Mouse (Mus musculus) kidney, adult 2 months (tissue): ENCODE measurements at regions not wholly inside any gene's neighbourhood (a gene's known extent, or its start where the extent isn't known, plus 50 kb on each side); places are given as distances from the start of the nearest gene placed in this dataset.

Source experiments
- DNase-seq: peaks from one replicate; pipeline ENCODE4 v3.0.0; 2021
- H3K27ac ChIP-seq: fragments of 200-500 bp; 2 replicates; pipeline ENCODE4 v1.5.1; 2012; ENCODE audit warnings: low read depth, low read length, control low read depth, inconsistent platforms; ENCODE audit not compliant: insufficient read depth
- H3K27me3 ChIP-seq: fragments of 200-500 bp; replicated peaks from 2 replicates; pipeline ENCODE4 v1.6.1; 2012; ENCODE audit warnings: mild to moderate bottlenecking, moderate library complexity, low read length, inconsistent platforms; ENCODE audit not compliant: control insufficient read depth, insufficient read depth
- H3K36me3 ChIP-seq: fragments of 200-500 bp; 2 replicates; pipeline ENCODE4 v1.6.1; 2012; ENCODE audit warnings: mild to moderate bottlenecking, moderate library complexity, low read length, inconsistent platforms; ENCODE audit not compliant: control insufficient read depth, insufficient read depth
- H3K4me1 ChIP-seq: fragments of 200-500 bp; 2 replicates; pipeline ENCODE4 v1.6.1; 2011; ENCODE audit warnings: low read length; ENCODE audit not compliant: control insufficient read depth, insufficient read depth
- H3K4me3 ChIP-seq: fragments of 200-500 bp; 2 replicates; pipeline ENCODE4 v1.5.1; 2011; ENCODE audit warnings: mild to moderate bottlenecking, low read depth, low read length, control low read depth; ENCODE audit not compliant: insufficient read depth
- CTCF ChIP-seq: fragments of 200-500 bp; conservative IDR thresholded peaks from 2 replicates; pipeline ENCODE4 v1.5.1; 2011; ENCODE audit warnings: low read depth, mild to moderate bottlenecking, control low read depth, low read length, moderate library complexity, mixed read lengths; ENCODE audit not compliant: insufficient read depth, insufficient read length
- POLR2A ChIP-seq: fragments of 200-500 bp; IDR thresholded peaks from one replicate; pipeline ENCODE4 v1.6.1; 2011; ENCODE audit warnings: low read depth, low read length, control low read depth
- WGBS: fragments of 180-500 bp; shearing (Covaris S2); methylation state at CpG from one replicate; pipeline ENCODE4 v1.1.7; 2018; 5-methylcytosine and 5-hydroxymethylcytosine counted together

- Histone ChIP-seq H3K4me3 (no peak overlapping the region), H3K4me1 (0 out of 2 replicates have a peak, but pooled peaks cover 3% of the 10 kb centered on the region), H3K27me3 (no peaks in the 10 kb centered on the region), H3K27ac (no peak overlapping the region), H3K36me3 (no peaks in the 10 kb centered on the region)
- TF ChIP-seq CTCF: no peak
- TF ChIP-seq POLR2A: no peak
- no peak for DNase-seq
- 77% methylated on average over 11 of the region's 11 CpGs for WGBS
Measured at GRCm38 (mm10) chr14:76629913-76630478, 73.3 kb upstream of the Serp2 start.

GRCm38 (mm10) chr14:76628182-76628892 is 71.6 kb upstream of the Serp2 start:
- H3K36me3 ChIP-seq: no peaks in the 10 kb centered on the region
- no peak overlapping the region for H3K4me3 ChIP-seq
- 0 out of 2 replicates have a peak, but pooled peaks cover under 1% of the 10 kb centered on the region for H3K4me1 ChIP-seq
- DNase-seq: no peak
- no peak overlapping the region for H3K27ac ChIP-seq
- 89% methylated on average over 10 of the region's 10 CpGs for WGBS
- no peaks in the 10 kb centered on the region for H3K27me3 ChIP-seq
- TF ChIP-seq CTCF (no peak), POLR2A (no peak)

GRCm38 (mm10) chr14:76625589-76626368 is 69.1 kb upstream of the Serp2 start:
- no peak for DNase-seq
- WGBS: 78% methylated on average over 10 of the region's 10 CpGs
- Histone ChIP-seq H3K4me3 (no peak overlapping the region), H3K27me3 (no peaks in the 10 kb centered on the region), H3K4me1 (no peaks in the 10 kb centered on the region), H3K27ac (no peak overlapping the region), H3K36me3 (no peaks in the 10 kb centered on the region)
- TF ChIP-seq POLR2A (no peak), CTCF (no peak)

GRCm38 (mm10) chr14:76624626-76625378 is 68.1 kb upstream of the Serp2 start:
- no peak for DNase-seq
- WGBS: 84% methylated on average over 7 of the region's 7 CpGs
- Histone ChIP-seq H3K27me3 (no peaks in the 10 kb centered on the region), H3K4me3 (no peak overlapping the region), H3K27ac (no peak overlapping the region), H3K4me1 (no peaks in the 10 kb centered on the region), H3K36me3 (no peaks in the 10 kb centered on the region)
- no peak for TF ChIP-seq CTCF
- TF ChIP-seq POLR2A: no peak

- H3K4me1 ChIP-seq: no peaks in the 10 kb centered on the region
- no peaks in the 10 kb centered on the region for H3K27me3 ChIP-seq
- no peak for DNase-seq
- TF ChIP-seq CTCF (no peak), POLR2A (no peak)
- no peak overlapping the region for H3K27ac ChIP-seq
- no peak overlapping the region for H3K4me3 ChIP-seq
- 63% methylated on average over 10 of the region's 10 CpGs for WGBS
- no peaks in the 10 kb centered on the region for H3K36me3 ChIP-seq
Measured at GRCm38 (mm10) chr14:76623371-76623988, 66.8 kb upstream of the Serp2 start.

GRCm38 (mm10) chr14:76622634-76623291 is 66.1 kb upstream of the Serp2 start:
- H3K27me3 ChIP-seq: no peaks in the 10 kb centered on the region
- H3K4me1 ChIP-seq: no peaks in the 10 kb centered on the region
- 18% methylated on average over 11 of the region's 11 CpGs for WGBS
- H3K36me3 ChIP-seq: no peaks in the 10 kb centered on the region
- no peak overlapping the region for H3K27ac ChIP-seq
- no peak overlapping the region for H3K4me3 ChIP-seq
- TF ChIP-seq POLR2A (no peak), CTCF (no peak)
- peak; percentile 65 for DNase-seq
